In genomic region chr16:30875235-30875829, GRCm38 (mm10) we compare ENCODE assay signal across 16 mouse cellular contexts.
A peak's percentile ranks its signal among the peaks of the same experiment; 100 is the strongest.
DNase-seq lines count a peak whose midpoint lies in the region; ATAC-seq and TF ChIP-seq lines count a peak whose summit lies in the region.
"Had no signal": no experiment of that assay in that cellular context is flagged by ENCODE, and none has a peak within 500 bp of the region (broad histone marks: within the 10 kb centered on the region; RNA-seq: fewer than 3 reads in every experiment).

No protein-coding gene starts in this region.

- no peak for ATAC-seq in hindbrain, postnatal 0 days
- no peak for ATAC-seq in hindbrain, embryonic 14.5 days (ENCODE audit: low FRiP score)

- no peak overlapping the region for H3K4me2 ChIP-seq in hindbrain, postnatal 0 days (ENCODE audit: low read depth, low read length)
- no peak overlapping the region for H3K4me2 ChIP-seq in hindbrain, embryonic 14.5 days (replicated peaks)
- H3K4me2 ChIP-seq: hindbrain, embryonic 12.5 days had no signal

- no peaks in the 10 kb centered on the region for H3K36me3 ChIP-seq in hindbrain, postnatal 0 days (ENCODE audit: insufficient read depth, low read length)
- H3K36me3 ChIP-seq in hindbrain, embryonic 14.5 days (replicated peaks; ENCODE audit: control insufficient read depth, insufficient read depth), result no peaks in the 10 kb centered on the region
- no peaks in the 10 kb centered on the region for H3K36me3 ChIP-seq in ES-Bruce4 (ENCODE audit: control insufficient read depth, insufficient read depth, low read length, poor library complexity, severe bottlenecking)
- H3K36me3 ChIP-seq: G1E; hindbrain, embryonic 12.5 days had no signal

- H3K4me1 ChIP-seq in hindbrain, postnatal 0 days (ENCODE audit: insufficient read depth, low read length), result 0 out of 2 replicates have a peak, but pooled peaks cover 3% of the 10 kb centered on the region
- peaks cover 19% of the 10 kb centered on the region for H3K4me1 ChIP-seq in hindbrain, embryonic 14.5 days (replicated peaks; ENCODE audit: control insufficient read depth, insufficient read depth, low read length)
- H3K4me1 ChIP-seq in ES-Bruce4 (ENCODE audit: control insufficient read depth, insufficient read depth, low read length), result peaks cover 4% of the 10 kb centered on the region

- H3K27ac ChIP-seq in hindbrain, postnatal 0 days, result no peak overlapping the region
- no peak overlapping the region for H3K27ac ChIP-seq in hindbrain, embryonic 14.5 days
- H3K27ac ChIP-seq in ES-Bruce4 (ENCODE audit: insufficient read depth, low read length), result no peak overlapping the region
- H3K27ac ChIP-seq: hindbrain, embryonic 12.5 days; liver, embryonic 14.5 days had no signal

- H3K4me3 ChIP-seq in hindbrain, postnatal 0 days (ENCODE audit: low read length), result no peak overlapping the region
- no peak overlapping the region for H3K4me3 ChIP-seq in hindbrain, embryonic 14.5 days (replicated peaks; ENCODE audit: low read length)
- H3K4me3 ChIP-seq in ES-Bruce4 (ENCODE audit: low read depth, low read length), result no peak overlapping the region
- H3K4me3 ChIP-seq: erythroblast, embryonic 14.5 days; hindbrain, embryonic 12.5 days; myocyte had no signal

- H3K27me3 ChIP-seq in hindbrain, postnatal 0 days (ENCODE audit: insufficient read depth, low read length), result no peaks in the 10 kb centered on the region
- H3K27me3 ChIP-seq in hindbrain, embryonic 14.5 days (ENCODE audit: control insufficient read depth, insufficient read depth, low read length), result no peaks in the 10 kb centered on the region
- no peaks in the 10 kb centered on the region for H3K27me3 ChIP-seq in ES-Bruce4 (ENCODE audit: control insufficient read depth, insufficient read depth, low read length, poor library complexity, severe bottlenecking)
- H3K27me3 ChIP-seq: hindbrain, embryonic 12.5 days had no signal

- peak; percentile 25 for DNase-seq in adrenal gland, adult 2 months
- DNase-seq in adrenal gland, postnatal 25 days, result no peak
- DNase-seq in hindbrain, postnatal 0 days (ENCODE audit: low spot score), result no peak
- no peak for DNase-seq in hindbrain, embryonic 14.5 days (ENCODE audit: low spot score)
- DNase-seq in kidney, postnatal 4 days, result peak; percentile 41 to 59
- no peak for DNase-seq in urinary bladder, adult 18-20 months (ENCODE audit: low spot score in 2 of 2)
- no peak for DNase-seq in layer of hippocampus, adult 9-11 months
- DNase-seq: cerebellum, postnatal 36 days; right cerebral cortex, adult 18-20 months; thymus, adult 18-20 months had no signal

- H3K9ac ChIP-seq in hindbrain, postnatal 0 days (replicated peaks; ENCODE audit: low read length), result no peak overlapping the region
- no peak overlapping the region for H3K9ac ChIP-seq in hindbrain, embryonic 14.5 days
- no peak overlapping the region for H3K9ac ChIP-seq in ES-Bruce4 (ENCODE audit: low read depth, poor library complexity, severe bottlenecking)
- H3K9ac ChIP-seq: hindbrain, embryonic 12.5 days; liver, embryonic 14.5 days had no signal

- no peak for TF ChIP-seq POLR2A in ES-Bruce4 (IDR thresholded peaks at IDR 0.05; ENCODE audit: insufficient read depth, low read length)

- no peaks in the 10 kb centered on the region for H3K9me3 ChIP-seq in hindbrain, postnatal 0 days (ENCODE audit: low read length)
- H3K9me3 ChIP-seq in hindbrain, embryonic 14.5 days (ENCODE audit: control insufficient read depth, low read length), result no peaks in the 10 kb centered on the region
- H3K9me3 ChIP-seq in ES-Bruce4 (replicated peaks; ENCODE audit: control insufficient read depth, insufficient read depth, low read length, poor library complexity, severe bottlenecking), result no peaks in the 10 kb centered on the region
- H3K9me3 ChIP-seq: G1E; hindbrain, embryonic 12.5 days had no signal

- TF ChIP-seq EP300 in ES-Bruce4 (IDR thresholded peaks at IDR 0.05; ENCODE audit: insufficient read depth, low read depth, low read length), result no peak

- 71% methylated on average over 7 of the region's 7 CpGs for WGBS in hindbrain, postnatal 0 days
- WGBS in hindbrain, embryonic 14.5 days, result 72% methylated on average over 7 of the region's 7 CpGs

- TF ChIP-seq CTCF in hindbrain, postnatal 0 days (IDR thresholded peaks at IDR 0.05; ENCODE audit: low read depth), result peak; percentile 25; the same call in 1 of the 2 replicates
- TF ChIP-seq CTCF in ES-Bruce4 (IDR thresholded peaks at IDR 0.05; ENCODE audit: low read depth, low read length), result peak; percentile 21

Comparison
In these comparisons a context has a peak if more than half of its experiments do, and no peak if none do; other contexts are left out.
1. DNase-seq: peak in adrenal gland, adult 2 months (single experiment) and kidney, postnatal 4 days (2 of 2); none in adrenal gland, postnatal 25 days (single experiment), hindbrain, postnatal 0 days (single experiment), hindbrain, embryonic 14.5 days (single experiment), urinary bladder, adult 18-20 months (0 of 2) and layer of hippocampus, adult 9-11 months (single experiment).